Comparison of ENCODE assay signal across 8 mouse cellular contexts in the genomic region with DNA sequence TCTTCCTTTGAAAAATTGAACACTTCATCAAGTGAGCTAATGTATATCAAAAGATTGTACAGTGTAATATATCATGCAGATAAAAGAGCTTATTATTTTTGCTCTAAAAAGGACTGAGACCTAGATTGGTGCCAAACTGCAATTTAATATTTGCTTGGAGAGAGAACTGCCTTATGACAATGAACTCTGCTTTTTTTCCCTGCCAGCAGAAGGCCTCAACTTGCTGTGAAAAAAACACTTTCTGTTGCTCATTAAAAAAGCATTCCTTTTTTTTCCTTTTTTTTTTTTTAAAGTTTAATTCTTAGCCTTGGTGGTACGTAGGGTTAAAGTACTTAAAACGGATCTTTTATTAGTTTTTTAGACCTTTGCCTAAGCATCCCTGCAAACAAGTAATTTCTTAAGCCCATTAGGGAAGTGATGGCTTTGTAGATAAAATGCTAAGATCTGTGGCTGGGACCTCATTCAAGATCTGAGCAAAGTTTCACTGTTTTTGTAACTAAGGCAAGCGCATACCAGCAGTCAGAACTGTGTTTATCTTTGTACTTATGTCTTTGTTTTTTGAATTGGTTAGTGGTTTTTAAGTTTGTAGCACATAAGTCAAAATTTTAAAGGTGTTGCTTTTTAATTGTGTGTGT. TPM values are rescaled to one million over a fixed set of nuclear protein-coding genes. Genes with fewer than 3 reads are reported as not detected.
DNase-seq lines count a peak whose midpoint lies in the region; ATAC-seq and TF ChIP-seq lines count a peak whose summit lies in the region.
"Had no signal": no experiment of that assay in that cellular context is flagged by ENCODE, and none has a peak within 500 bp of the region (broad histone marks: within the 10 kb centered on the region; RNA-seq: fewer than 3 reads in every experiment).

No protein-coding gene starts in this region.

- peak overlapping the region; percentile 95; the same call in 1 of the 2 replicates for H3K27ac ChIP-seq in lung, postnatal 0 days (ENCODE audit: low read length)
- no peak overlapping the region for H3K27ac ChIP-seq in forebrain, embryonic 10.5 days
- no peak overlapping the region for H3K27ac ChIP-seq in limb, embryonic 14.5 days (replicated peaks; ENCODE audit: low read depth, low read length)
- H3K27ac ChIP-seq in stomach, postnatal 0 days (replicated peaks) = no peak overlapping the region

- peak; percentile 37 for DNase-seq in lung, postnatal 0 days (ENCODE audit: low spot score)
- no peak for DNase-seq in lung, postnatal 14 days
- no peak for DNase-seq in forebrain, embryonic 10.5 days (ENCODE audit: extremely low spot score, low spot score)
- DNase-seq in limb, embryonic 14.5 days (ENCODE audit: low spot score) = peak; percentile 48
- DNase-seq in stomach, postnatal 0 days (ENCODE audit: low spot score) = no peak
- DNase-seq in Muller cell, postnatal 12 days (ENCODE audit: inconsistent ontology term) = no peak
- no peak for DNase-seq in retina, embryonic 14.5 days (ENCODE audit: low spot score)
- DNase-seq: right cerebral cortex, postnatal 4 days had no signal

- no peak for ATAC-seq in lung, postnatal 0 days
- no peak for ATAC-seq in limb, embryonic 14.5 days (ENCODE audit: low FRiP score, low read depth)
- no peak for ATAC-seq in stomach, postnatal 0 days (ENCODE audit: low FRiP score, low TSS enrichment)

- no peaks in the 10 kb centered on the region for H3K27me3 ChIP-seq in lung, postnatal 0 days (replicated peaks; ENCODE audit: insufficient read depth, low read length)
- H3K27me3 ChIP-seq in forebrain, embryonic 10.5 days (ENCODE audit: poor library complexity, severe bottlenecking) = peaks cover 21% of the 10 kb centered on the region
- no peaks in the 10 kb centered on the region for H3K27me3 ChIP-seq in limb, embryonic 14.5 days (ENCODE audit: control insufficient read depth, insufficient read depth, low read length)
- no peaks in the 10 kb centered on the region for H3K27me3 ChIP-seq in stomach, postnatal 0 days (ENCODE audit: control insufficient read depth, insufficient read depth, low read length)

- 23% methylated on average over 3 of the region's 3 CpGs for WGBS in lung, postnatal 0 days
- 78% methylated on average over 3 of the region's 3 CpGs for WGBS in forebrain, embryonic 10.5 days
- 38% methylated on average over 3 of the region's 3 CpGs for WGBS in limb, embryonic 14.5 days
- WGBS in stomach, postnatal 0 days = 21% methylated on average over 3 of the region's 3 CpGs

- H3K4me1 ChIP-seq in lung, postnatal 0 days (ENCODE audit: insufficient read depth, low read depth, low read length) = peaks cover 4% of the 10 kb centered on the region; the same call in 1 of the 2 replicates
- H3K4me1 ChIP-seq in forebrain, embryonic 10.5 days = peaks cover 26% of the 10 kb centered on the region
- 0 out of 2 replicates have a peak, but pooled peaks cover 6% of the 10 kb centered on the region for H3K4me1 ChIP-seq in limb, embryonic 14.5 days (ENCODE audit: control insufficient read depth, insufficient read depth, low read length)
- H3K4me1 ChIP-seq in stomach, postnatal 0 days (replicated peaks; ENCODE audit: control insufficient read depth, insufficient read depth) = no peaks in the 10 kb centered on the region

- no peak for TF ChIP-seq POLR2A in limb, embryonic 14.5 days (IDR thresholded peaks at IDR 0.05; ENCODE audit: borderline replicate concordance, extremely low read depth, insufficient read depth, insufficient read length)

- peak overlapping the region; percentile 76 for H3K4me2 ChIP-seq in lung, postnatal 0 days (replicated peaks; ENCODE audit: low read depth, low read length)
- H3K4me2 ChIP-seq in limb, embryonic 14.5 days (replicated peaks; ENCODE audit: low read depth, low read length, severe bottlenecking) = peak overlapping the region; percentile 64
- H3K4me2 ChIP-seq in stomach, postnatal 0 days (replicated peaks; ENCODE audit: low read depth) = peak overlapping the region; percentile 60

- no peak for TF ChIP-seq EP300 in lung, postnatal 0 days (IDR thresholded peaks at IDR 0.05)
- no peak for TF ChIP-seq EP300 in stomach, postnatal 0 days (optimal IDR thresholded peaks at IDR 0.05)

- H3K9me3 ChIP-seq in lung, postnatal 0 days (ENCODE audit: low read length) = no peaks in the 10 kb centered on the region
- H3K9me3 ChIP-seq in forebrain, embryonic 10.5 days = no peaks in the 10 kb centered on the region
- no peaks in the 10 kb centered on the region for H3K9me3 ChIP-seq in limb, embryonic 14.5 days (ENCODE audit: control insufficient read depth, low read length)
- no peaks in the 10 kb centered on the region for H3K9me3 ChIP-seq in stomach, postnatal 0 days (ENCODE audit: control insufficient read depth, low read length)

- no peak overlapping the region; the same call in 1 of the 2 replicates for H3K4me3 ChIP-seq in lung, postnatal 0 days (ENCODE audit: low read depth, low read length)
- peak overlapping the region; percentile 98 for H3K4me3 ChIP-seq in forebrain, embryonic 10.5 days
- peak overlapping the region; percentile 99 for H3K4me3 ChIP-seq in limb, embryonic 14.5 days (replicated peaks; ENCODE audit: low read length)
- H3K4me3 ChIP-seq in stomach, postnatal 0 days (ENCODE audit: low read depth, low read length) = peak overlapping the region; percentile 99; the same call in 1 of the 2 replicates

- H3K9ac ChIP-seq in lung, postnatal 0 days (replicated peaks; ENCODE audit: low read depth) = no peak overlapping the region
- 0 out of 2 replicates have a peak overlapping the region, but pooled peaks have one; percentile 98 for H3K9ac ChIP-seq in limb, embryonic 14.5 days (ENCODE audit: low read depth, low read length, severe bottlenecking)
- no peak overlapping the region for H3K9ac ChIP-seq in stomach, postnatal 0 days (ENCODE audit: low read length)

- TF ChIP-seq CTCF in lung, postnatal 0 days (IDR thresholded peaks at IDR 0.05) = no peak
- no peak for TF ChIP-seq CTCF in stomach, postnatal 0 days (IDR thresholded peaks at IDR 0.05; ENCODE audit: low read depth)

- no peaks in the 10 kb centered on the region for H3K36me3 ChIP-seq in lung, postnatal 0 days (ENCODE audit: insufficient read depth, low read length)
- no peaks in the 10 kb centered on the region for H3K36me3 ChIP-seq in forebrain, embryonic 10.5 days (replicated peaks)
- H3K36me3 ChIP-seq in limb, embryonic 14.5 days (ENCODE audit: control insufficient read depth, insufficient read depth, low read length) = no peaks in the 10 kb centered on the region
- no peaks in the 10 kb centered on the region for H3K36me3 ChIP-seq in stomach, postnatal 0 days (ENCODE audit: control insufficient read depth, insufficient read depth, low read length)

RNA-seq across cellular contexts. Expression of a gene that starts 1.7 kb away (rescaled TPM):
- polyA plus RNA-seq in lung, postnatal 0 days (2015; fragmentation: Nextera tagmentation; extraction: Ambion mirVana) = 24.6 and 26.1 TPM in 2 replicates
- 31.0 and 31.4 TPM in 2 replicates for polyA plus RNA-seq in forebrain, embryonic 10.5 days (2016; fragmentation: Nextera tagmentation; extraction: Ambion mirVana)
- polyA plus RNA-seq in limb, embryonic 14.5 days (2012; rRNA removed) = 57.4 and 68.3 TPM in 2 replicates
- 36.7 and 42.6 TPM in 2 replicates for polyA plus RNA-seq in limb, embryonic 14.5 days (2014; fragmentation: Nextera tagmentation; extraction: Ambion mirVana)
- 35.6 and 38.7 TPM in 2 replicates for polyA plus RNA-seq in stomach, postnatal 0 days (2015; fragmentation: Nextera tagmentation; extraction: Ambion mirVana)

Comparison
In these comparisons a context has a peak if more than half of its experiments do, and no peak if none do; other contexts are left out.
1. DNase-seq: peak in lung, postnatal 0 days (single experiment) and limb, embryonic 14.5 days (single experiment); none in lung, postnatal 14 days (single experiment), forebrain, embryonic 10.5 days (single experiment), stomach, postnatal 0 days (single experiment), Muller cell, postnatal 12 days (single experiment) and retina, embryonic 14.5 days (single experiment).
2. Peak in every context shown above with its lines, with median percentiles within 50 percentile points of each other: H3K4me2 ChIP-seq.